Mouse (Mus musculus) ES-E14 (cell line): ENCODE measurements around the gene Hmga1.

Source experiments
- CHD2 ChIP-seq: IDR thresholded peaks from 2 replicates; pipeline ENCODE4 v1.6.1; 2014; ENCODE audit warnings: mild to moderate bottlenecking, low read depth, low read length, inconsistent platforms
- MAFK ChIP-seq: IDR thresholded peaks from 2 replicates; pipeline ENCODE4 v1.6.1; 2014; ENCODE audit warnings: mild to moderate bottlenecking, low read depth, low read length, inconsistent platforms; ENCODE audit not compliant: insufficient read depth
- ZC3H11A ChIP-seq: IDR thresholded peaks from 2 replicates; pipeline ENCODE4 v1.6.1; 2012; ENCODE audit warnings: low read depth, mild to moderate bottlenecking, inconsistent platforms, low read length, borderline replicate concordance

- TF ChIP-seq ZC3H11A: no peak
- no peak for TF ChIP-seq CHD2
- no peak for TF ChIP-seq MAFK
Observed at GRCm38 (mm10) chr17:27511125-27511735, 45.1 kb upstream of the Hmga1 start.
